Mouse (Mus musculus) forebrain, embryonic 16.5 days (tissue): Measurements from ENCODE around the gene Tomm70a. TPM values are rescaled to one million over a fixed set of nuclear protein-coding genes. Genes with fewer than 3 reads are reported as not detected.

Experiments
- ATAC-seq: fragments of 200-750 bp; cut with Nextera tagmentation; 2 replicates; pipeline ENCODE4 v1.8.0; 2017; ENCODE audit warnings: mild to moderate bottlenecking, moderate library complexity
- H3K27ac ChIP-seq: fragments of 300-500 bp; sonication (generic); 2 replicates; pipeline ENCODE4 v1.5.1; 2014; ENCODE audit warnings: low read length, control low read depth
- H3K27me3 ChIP-seq: fragments of 300-500 bp; sonication (generic); replicated peaks from 2 replicates; pipeline ENCODE4 v1.6.1; 2014; ENCODE audit warnings: low read length; ENCODE audit not compliant: control insufficient read depth, insufficient read depth
- H3K36me3 ChIP-seq: fragments of 300-500 bp; sonication (generic); 2 replicates; pipeline ENCODE4 v1.6.1; 2014; ENCODE audit not compliant: control insufficient read depth, insufficient read depth
- H3K4me1 ChIP-seq: fragments of 300-500 bp; sonication (generic); replicated peaks from 2 replicates; pipeline ENCODE4 v1.6.1; 2014; ENCODE audit warnings: low read length; ENCODE audit not compliant: control insufficient read depth, insufficient read depth
- H3K4me2 ChIP-seq: fragments of 300-500 bp; sonication (generic); 2 replicates; pipeline ENCODE4 v1.6.1; 2014; ENCODE audit warnings: mild to moderate bottlenecking, low read length, control low read depth
- H3K4me3 ChIP-seq: fragments of 300-500 bp; sonication (generic); replicated peaks from 2 replicates; pipeline ENCODE4 v1.5.1; 2014; ENCODE audit warnings: mild to moderate bottlenecking, low read length, control low read depth
- H3K9ac ChIP-seq: fragments of 300-500 bp; sonication (generic); replicated peaks from 2 replicates; pipeline ENCODE4 v1.6.1; 2014; ENCODE audit warnings: low read depth, low read length, control low read depth
- H3K9me3 ChIP-seq: fragments of 300-500 bp; sonication (generic); 2 replicates; pipeline ENCODE4 v1.6.1; 2016; ENCODE audit warnings: low read length; ENCODE audit not compliant: control insufficient read depth
- WGBS: fragments of 180-500 bp; shearing (Covaris S2); extraction: QIAGEN DNeasy Blood & Tissue Kit; methylation state at CpG from one replicate; pipeline ENCODE4 v1.1.7; 2014; 5-methylcytosine and 5-hydroxymethylcytosine counted together
- polyA plus RNA-seq: library from polyadenylated mRNA; unstranded; fragments of >200 nt; fragmentation: Nextera tagmentation; extraction: Ambion mirVana; gene quantifications from 2 replicates; pipeline ENCODE4 v1.2.1, GENCODE M21; 2015

Gene Tomm70a
- polyA plus RNA-seq, 1 experiment from 2014 or later: 56.8 TPM

GRCm38 (mm10) chr16:57106185-57106960 lies 15.1 kb upstream of the Tomm70a start:
- no peak for ATAC-seq
- Histone ChIP-seq H3K4me2 (no peak overlapping the region), H3K4me3 (no peak overlapping the region), H3K27ac (no peak overlapping the region), H3K27me3 (no peaks in the 10 kb centered on the region), H3K4me1 (no peaks in the 10 kb centered on the region), H3K9me3 (no peaks in the 10 kb centered on the region), H3K36me3 (no peaks in the 10 kb centered on the region), H3K9ac (no peak overlapping the region)
- WGBS: 76% methylated on average over 5 of the region's 5 CpGs

- no peak overlapping the region for H3K27ac ChIP-seq
- H3K4me3 ChIP-seq: no peak overlapping the region
- peaks cover 2% of the 10 kb centered on the region for H3K4me1 ChIP-seq
- H3K9me3 ChIP-seq: no peaks in the 10 kb centered on the region
- H3K4me2 ChIP-seq: no peak overlapping the region
- no peak for ATAC-seq
- no peaks in the 10 kb centered on the region for H3K36me3 ChIP-seq
- H3K9ac ChIP-seq: no peak overlapping the region
- H3K27me3 ChIP-seq: 0 out of 2 replicates have a peak, but pooled peaks cover 5% of the 10 kb centered on the region
Measured at GRCm38 (mm10) chr16:57116066-57116465, 5.4 kb upstream of the Tomm70a start.

- Histone ChIP-seq H3K4me3 (no peak overlapping the region), H3K36me3 (no peaks in the 10 kb centered on the region), H3K27me3 (0 out of 2 replicates have a peak, but pooled peaks cover 5% of the 10 kb centered on the region), H3K4me1 (peaks cover 5% of the 10 kb centered on the region), H3K9ac (no peak overlapping the region), H3K9me3 (no peaks in the 10 kb centered on the region), H3K4me2 (no peak overlapping the region), H3K27ac (no peak overlapping the region)
- WGBS: 81% methylated on average over 2 of the region's 2 CpGs
- ATAC-seq: no peak
Measured at GRCm38 (mm10) chr16:57117562-57117961, 3.9 kb upstream of the Tomm70a start.

GRCm38 (mm10) chr16:57121816-57122415 lies 413 bp downstream of the Tomm70a start:
- Histone ChIP-seq H3K4me2 (peak overlapping the region; percentile 66), H3K27me3 (0 out of 2 replicates have a peak, but pooled peaks cover 5% of the 10 kb centered on the region), H3K36me3 (no peaks in the 10 kb centered on the region), H3K4me3 (peak overlapping the region; percentile 100), H3K9ac (peak overlapping the region; percentile 94), H3K27ac (peak overlapping the region; percentile 96), H3K4me1 (peaks cover 21% of the 10 kb centered on the region), H3K9me3 (no peaks in the 10 kb centered on the region)
- WGBS: under 1% methylated on average over 59 of the region's 59 CpGs
- no peak for ATAC-seq

- Histone ChIP-seq H3K9ac (peak overlapping the region; percentile 2; the same call in 1 of the 2 replicates), H3K36me3 (no peaks in the 10 kb centered on the region), H3K4me1 (peaks cover 21% of the 10 kb centered on the region), H3K4me2 (peak overlapping the region; percentile 66), H3K27me3 (0 out of 2 replicates have a peak, but pooled peaks cover under 1% of the 10 kb centered on the region), H3K4me3 (peak overlapping the region; percentile 100), H3K9me3 (no peaks in the 10 kb centered on the region), H3K27ac (no peak overlapping the region)
- ATAC-seq: no peak
- 69% methylated on average over 6 of the region's 6 CpGs for WGBS
Measured at GRCm38 (mm10) chr16:57122682-57123445, 1.4 kb downstream of the Tomm70a start.

- Histone ChIP-seq H3K36me3 (no peaks in the 10 kb centered on the region), H3K27me3 (no peaks in the 10 kb centered on the region), H3K9me3 (no peaks in the 10 kb centered on the region), H3K27ac (no peak overlapping the region), H3K4me2 (no peak overlapping the region), H3K9ac (no peak overlapping the region), H3K4me3 (no peak overlapping the region), H3K4me1 (peaks cover 19% of the 10 kb centered on the region)
- no peak for ATAC-seq
- 86% methylated on average over 4 of the region's 4 CpGs for WGBS
Measured at GRCm38 (mm10) chr16:57126268-57126667, 4.8 kb downstream of the Tomm70a start.

- WGBS: 93% methylated on average over 2 of the region's 2 CpGs
- no peak overlapping the region for H3K27ac ChIP-seq
- H3K9ac ChIP-seq: no peak overlapping the region
- no peaks in the 10 kb centered on the region for H3K9me3 ChIP-seq
- H3K4me3 ChIP-seq: no peak overlapping the region
- no peaks in the 10 kb centered on the region for H3K36me3 ChIP-seq
- H3K4me2 ChIP-seq: no peak overlapping the region
- ATAC-seq: no peak
- H3K27me3 ChIP-seq: no peaks in the 10 kb centered on the region
- peaks cover 14% of the 10 kb centered on the region for H3K4me1 ChIP-seq
Measured at GRCm38 (mm10) chr16:57127825-57128224, 6.3 kb downstream of the Tomm70a start.

- no peak overlapping the region for H3K27ac ChIP-seq
- no peak overlapping the region for H3K9ac ChIP-seq
- H3K27me3 ChIP-seq: no peaks in the 10 kb centered on the region
- ATAC-seq: no peak
- WGBS: 87% methylated on average over 3 of the region's 3 CpGs
- no peak overlapping the region for H3K4me3 ChIP-seq
- no peaks in the 10 kb centered on the region for H3K9me3 ChIP-seq
- peaks cover 4% of the 10 kb centered on the region; the same call in 1 of the 2 replicates for H3K36me3 ChIP-seq
- no peak overlapping the region for H3K4me2 ChIP-seq
- no peaks in the 10 kb centered on the region for H3K4me1 ChIP-seq
Measured at GRCm38 (mm10) chr16:57130752-57131400, 9.4 kb downstream of the Tomm70a start.

GRCm38 (mm10) chr16:57131544-57131943 lies 10.0 kb downstream of the Tomm70a start:
- H3K4me1 ChIP-seq: no peaks in the 10 kb centered on the region
- no peaks in the 10 kb centered on the region for H3K9me3 ChIP-seq
- no peak for ATAC-seq
- no peak overlapping the region for H3K4me2 ChIP-seq
- 57% methylated on average over 4 of the region's 4 CpGs for WGBS
- H3K27me3 ChIP-seq: no peaks in the 10 kb centered on the region
- peaks cover 7% of the 10 kb centered on the region for H3K36me3 ChIP-seq
- no peak overlapping the region for H3K9ac ChIP-seq
- H3K27ac ChIP-seq: no peak overlapping the region
- no peak overlapping the region for H3K4me3 ChIP-seq
